Mouse (Mus musculus): ENCODE data around the gene Cinp. TPM values are rescaled to one million over a fixed set of nuclear protein-coding genes. Genes with fewer than 3 reads are reported as not detected.

Gene Cinp
- total RNA-seq (2023): 25.4 to 29.5 TPM (median 25.7 TPM) in 4 replicates

DNA sequence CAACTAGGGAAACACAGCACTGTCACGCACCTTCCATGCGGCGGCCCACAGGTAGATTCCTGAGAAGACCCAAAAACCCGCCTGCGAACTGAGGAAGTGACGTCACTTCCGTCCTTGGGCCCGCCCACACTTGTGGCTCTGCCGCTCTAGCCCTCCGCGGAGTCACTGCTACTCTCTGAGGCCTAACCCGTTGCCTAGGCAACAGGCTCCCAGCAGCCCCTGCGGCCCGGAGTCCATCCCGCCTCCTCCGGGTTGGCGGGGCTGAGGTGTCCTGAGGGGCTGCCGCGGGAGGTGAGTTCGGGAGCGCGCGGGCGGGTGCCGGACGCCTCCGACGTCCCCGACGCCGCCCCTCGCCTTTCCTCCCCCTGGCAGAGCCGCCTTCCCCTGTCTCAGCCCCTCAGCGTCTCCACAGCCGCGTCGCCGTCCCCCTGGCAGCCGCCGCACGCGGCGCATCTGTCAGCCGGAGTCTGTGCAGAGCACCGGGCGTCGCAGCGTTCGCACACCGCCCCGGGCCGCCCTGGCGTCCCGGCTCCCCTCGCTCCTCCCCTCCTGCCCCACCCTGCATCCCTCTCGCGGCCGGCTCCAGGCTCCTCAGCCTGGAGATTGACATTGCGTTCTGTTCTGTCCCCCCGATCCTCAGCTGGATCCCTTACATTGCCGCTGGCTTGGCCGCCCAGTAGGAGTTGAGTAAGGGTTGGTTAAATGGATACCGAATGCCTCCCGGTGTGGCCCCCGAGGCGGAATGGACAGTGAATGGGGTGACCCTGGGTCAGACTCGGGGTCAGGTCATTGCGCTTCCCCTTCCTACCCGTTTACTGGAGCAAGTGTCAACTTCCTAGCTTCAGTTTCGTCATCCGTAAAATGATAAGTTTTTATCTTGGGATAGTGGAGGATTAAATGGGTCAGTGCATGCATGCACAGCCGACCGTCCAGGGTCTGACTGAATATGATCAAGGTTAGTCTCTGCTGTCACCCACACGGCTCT is at the start of gene Cinp, which contains the start of gene Tecpr2:
Gene Cinp, minus strand, starts transcription at position 110 of the 985 bp plus-strand sequence.
Gene Tecpr2, plus strand, starts transcription at position 229 of the 985 bp plus-strand sequence.

DNA sequence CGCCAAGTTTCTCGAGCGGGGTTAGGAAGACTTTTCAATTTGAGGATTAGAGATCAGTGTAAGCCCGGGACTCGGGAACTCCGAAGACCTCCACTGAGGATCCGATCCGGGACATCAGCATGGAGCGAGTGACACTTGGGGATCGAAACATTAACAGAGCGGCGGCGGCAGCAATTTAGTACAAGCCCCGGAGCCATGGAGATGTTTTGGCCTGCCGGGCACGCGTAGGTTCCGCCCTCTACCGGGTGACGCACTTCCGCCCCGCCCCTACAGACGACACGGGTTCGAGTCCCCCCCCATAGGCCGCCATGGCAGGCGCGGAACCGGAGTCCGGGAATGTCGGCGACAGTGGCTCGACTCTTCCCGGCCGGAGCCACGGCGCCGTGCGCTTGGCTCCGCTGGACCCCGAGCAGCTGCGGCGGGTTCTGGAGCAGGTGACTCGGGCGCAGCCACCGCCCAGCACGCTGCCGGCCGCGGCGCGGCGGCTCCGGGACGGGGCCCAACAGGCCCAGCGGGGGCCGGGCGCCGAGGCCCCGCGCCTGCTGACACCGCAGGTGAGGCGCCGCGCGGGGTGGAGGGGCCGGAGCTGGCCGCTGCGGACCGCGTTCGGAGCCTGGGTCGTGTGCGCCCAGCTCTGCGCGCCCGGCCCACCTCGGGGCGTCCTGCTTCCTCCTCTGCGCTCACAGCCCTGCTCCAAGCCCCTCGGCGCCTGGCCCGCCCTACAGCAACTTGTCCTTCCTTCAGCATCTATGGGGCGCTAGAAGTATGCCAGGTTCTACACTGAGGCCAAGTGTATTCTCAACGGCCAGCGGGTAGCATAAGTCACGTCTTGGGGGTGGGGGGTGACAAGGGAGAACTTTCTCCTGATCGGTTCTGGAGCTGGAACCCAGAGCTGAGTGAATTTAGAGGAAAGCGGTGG is 38.7 kb downstream of the Cinp start, which contains the start of gene Zfp839:
Gene Zfp839, plus strand, starts transcription at position 244 of the 919 bp plus-strand sequence.

DNA sequence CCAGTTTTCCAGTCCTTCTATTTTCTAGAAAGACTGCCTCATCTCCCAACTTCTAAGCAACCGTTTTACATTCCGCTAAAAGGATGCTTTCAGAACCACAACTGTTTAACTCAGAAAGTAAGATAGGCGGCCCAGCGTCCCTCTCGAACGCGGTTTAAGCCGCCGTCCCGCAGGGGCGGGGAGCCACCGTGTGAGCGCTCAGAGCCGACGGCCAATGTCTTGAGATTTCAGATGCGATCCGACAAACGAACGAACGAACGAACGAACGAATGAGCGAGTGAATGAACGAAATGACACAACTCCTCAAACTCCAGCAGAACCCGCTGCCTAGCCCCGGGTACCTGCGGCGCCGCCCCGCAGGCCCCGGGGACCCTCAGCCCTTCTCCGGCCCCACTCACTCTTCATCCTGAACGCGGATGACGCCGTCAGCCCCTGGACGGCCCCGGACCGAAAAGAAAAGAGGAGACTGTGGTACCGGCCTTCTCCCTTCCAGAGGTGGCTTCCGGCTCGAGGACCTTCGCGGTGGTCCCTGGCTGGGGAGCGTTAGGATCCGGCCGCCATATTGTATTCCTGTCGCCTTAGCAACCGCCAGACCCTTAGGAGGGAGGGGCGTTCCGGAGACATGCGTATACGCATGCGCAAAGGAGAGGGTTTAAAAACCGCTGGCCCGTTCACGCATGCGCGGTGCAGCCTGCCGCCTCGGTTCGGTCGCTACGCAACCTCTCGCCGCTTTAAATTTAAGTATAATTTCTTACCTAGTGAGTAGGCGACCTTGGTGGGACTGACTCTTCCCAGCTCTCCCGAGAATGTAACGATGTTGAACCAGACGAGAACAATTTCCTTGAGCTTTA is 48.4 kb downstream of the Cinp start, which contains the start of gene Mok:
Gene Mok, minus strand, starts transcription at position 592 of the 851 bp plus-strand sequence.

Other genes with a start within 250 kb of the Cinp start
- gene 1700001K19Rik, start 206.5 kb downstream of the Cinp start, total RNA-seq (2023): 0.60 to 0.63 TPM in 2 of 4 replicates, not detected in the others
- gene Hsp90aa1, start 186.4 kb downstream of the Cinp start, total RNA-seq (2023): 577 to 701 TPM (median 622 TPM) in 4 replicates
- 58.7 to 87.2 TPM (median 63.5 TPM) in 4 replicates for gene Wdr20, start 151.2 kb downstream of the Cinp start, total RNA-seq (2023)
- 0.33 to 0.58 TPM (median 0.56 TPM) in 3 of 4 replicates, not detected in the other for gene Mok, start 48.2 kb downstream of the Cinp start, total RNA-seq (2023)
- gene Zfp839, start 38.9 kb downstream of the Cinp start, total RNA-seq (2023): 12.4 to 15.0 TPM (median 13.4 TPM) in 4 replicates
- 3.9 to 7.0 TPM (median 6.2 TPM) in 4 replicates for gene Tecpr2, start 119 bp upstream of the Cinp start, total RNA-seq (2023)
- gene Ankrd9, start 89.9 kb upstream of the Cinp start, total RNA-seq (2023): 9.0 to 11.1 TPM (median 9.7 TPM) in 4 replicates
- gene Rcor1, start 150.2 kb upstream of the Cinp start, total RNA-seq (2023): 37.0 to 40.7 TPM (median 38.8 TPM) in 4 replicates